Mouse (Mus musculus) CH12.LX (cell line): ENCODE measurements around the gene Mcrip1. TPM values are rescaled to one million over a fixed set of nuclear protein-coding genes. Genes with fewer than 3 reads are reported as not detected.

Experiments
- DNase-seq: peaks from one replicate; pipeline ENCODE4 v3.0.0-alpha.2; 2013; ENCODE audit errors: extremely low read depth
- H3K27ac ChIP-seq: 2 replicates; pipeline ENCODE4 v1.5.1; 2012; ENCODE audit warnings: low read depth, mild to moderate bottlenecking, control low read depth, moderate library complexity; ENCODE audit not compliant: insufficient read depth
- H3K27me3 ChIP-seq: replicated peaks from 2 replicates; pipeline ENCODE3; 2012; ENCODE audit warnings: inconsistent platforms
- H3K36me3 ChIP-seq, 2 experiments: replicated peaks in 1 of 2; 2 replicates each; pipeline versions ENCODE3 to v1.6.1; 2012; ENCODE audit warnings: inconsistent platforms in 1 of 2, low read length in 1 of 2, mild to moderate bottlenecking in 1 of 2, mixed read lengths in 1 of 2, moderate library complexity in 1 of 2; ENCODE audit not compliant: control insufficient read depth in 1 of 2, insufficient read depth in 1 of 2
- H3K4me1 ChIP-seq, 2 experiments: 2 replicates each; pipeline ENCODE4 v1.6.1; 2012; ENCODE audit warnings: inconsistent platforms in 1 of 2, moderate library complexity in 1 of 2; ENCODE audit not compliant: insufficient read depth in 2 of 2, control insufficient read depth in 1 of 2
- H3K4me2 ChIP-seq: 2 replicates; pipeline ENCODE4 v1.6.1; 2012; ENCODE audit warnings: low read depth, mild to moderate bottlenecking, control low read depth; ENCODE audit not compliant: poor library complexity, insufficient read depth, severe bottlenecking
- H3K4me3 ChIP-seq, 3 experiments: fragments of 150-350 bp in 1 of 3; sonication (generic) in 1 of 3; replicated peaks in 1 of 3; 2 replicates each; pipeline versions ENCODE3 to v1.5.1; 2011 to 2012; ENCODE audit warnings: low read depth in 2 of 3, low read length in 2 of 3, mild to moderate bottlenecking in 2 of 3, moderate library complexity in 2 of 3, control low read depth in 1 of 3, improper control_type of control experiment in 1 of 3, inconsistent platforms in 1 of 3, mixed read lengths in 1 of 3; ENCODE audit not compliant: poor library complexity in 1 of 3
- H3K79me2 ChIP-seq: replicated peaks from 2 replicates; pipeline ENCODE4 v1.6.1; 2012; ENCODE audit warnings: mild to moderate bottlenecking, moderate library complexity; ENCODE audit not compliant: control insufficient read depth, poor library complexity, insufficient read depth, severe bottlenecking; ENCODE audit errors: extremely low read depth
- H3K9ac ChIP-seq: 2 replicates; pipeline ENCODE4 v1.6.1; 2012; ENCODE audit warnings: low read depth, mild to moderate bottlenecking, control low read depth, moderate library complexity; ENCODE audit not compliant: insufficient read depth
- H3K9me3 ChIP-seq: replicated peaks from 2 replicates; pipeline ENCODE3; 2012; ENCODE audit warnings: low read length, inconsistent platforms, mixed read lengths
- BHLHE40 ChIP-seq: IDR thresholded peaks from 2 replicates; pipeline ENCODE4 v1.6.1; 2011; ENCODE audit warnings: mild to moderate bottlenecking, low read depth, low read length, improper control_type of control experiment
- CHD1 ChIP-seq: IDR thresholded peaks from 2 replicates; pipeline ENCODE4 v1.6.1; 2012; ENCODE audit warnings: low read depth, low read length, improper control_type of control experiment, inconsistent platforms
- CHD2 ChIP-seq: IDR thresholded peaks from 2 replicates; pipeline ENCODE4 v1.6.1; 2011; ENCODE audit warnings: low read length, improper control_type of control experiment
- CTCF ChIP-seq, 2 experiments: IDR thresholded peaks in 1 of 2; conservative IDR thresholded peaks in 1 of 2; 2 replicates each; pipeline ENCODE4 v1.5.1; 2011 to 2012; ENCODE audit warnings: low read depth in 2 of 2, low read length in 2 of 2, improper control_type of control experiment in 1 of 2, inconsistent platforms in 1 of 2, mild to moderate bottlenecking in 1 of 2, moderate library complexity in 1 of 2
- E2F4 ChIP-seq: IDR thresholded peaks from 2 replicates; pipeline ENCODE4 v1.6.1; 2011; ENCODE audit warnings: low read depth, low read length, improper control_type of control experiment; ENCODE audit not compliant: insufficient replicate concordance
- ELF1 ChIP-seq: IDR thresholded peaks from 2 replicates; pipeline ENCODE4 v1.6.1; 2014; ENCODE audit warnings: low read depth, mild to moderate bottlenecking, inconsistent platforms, low read length, improper control_type of control experiment
- ETS1 ChIP-seq: conservative IDR thresholded peaks from 2 replicates; pipeline ENCODE4 v1.6.1; 2012; ENCODE audit warnings: low read depth, mild to moderate bottlenecking, inconsistent platforms, low read length, improper control_type of control experiment, moderate library complexity
- GABPA ChIP-seq: IDR thresholded peaks from 2 replicates; pipeline ENCODE4 v1.6.1; 2012; ENCODE audit warnings: low read depth, low read length, improper control_type of control experiment, inconsistent platforms; ENCODE audit not compliant: insufficient replicate concordance
- HCFC1 ChIP-seq: IDR thresholded peaks from 2 replicates; pipeline ENCODE4 v1.6.1; 2012; ENCODE audit warnings: low read depth, mild to moderate bottlenecking, inconsistent platforms, low read length, improper control_type of control experiment
- IRF4 ChIP-seq: IDR thresholded peaks from 2 replicates; pipeline ENCODE4 v1.6.1; 2014; ENCODE audit warnings: low read depth, mild to moderate bottlenecking, inconsistent platforms, low read length, improper control_type of control experiment
- JUN ChIP-seq: IDR thresholded peaks from 2 replicates; pipeline ENCODE4 v1.6.1; 2011; ENCODE audit warnings: low read depth, mild to moderate bottlenecking, low read length, improper control_type of control experiment, moderate library complexity; ENCODE audit not compliant: insufficient read depth
- JUND ChIP-seq: conservative IDR thresholded peaks from 2 replicates; pipeline ENCODE4 v1.6.1; 2011; ENCODE audit warnings: low read depth, low read length, improper control_type of control experiment
- MAFK ChIP-seq: IDR thresholded peaks from 2 replicates; pipeline ENCODE4 v1.6.1; 2011; ENCODE audit warnings: low read length, improper control_type of control experiment; ENCODE audit not compliant: insufficient replicate concordance
- MAX ChIP-seq: IDR thresholded peaks from 2 replicates; pipeline ENCODE4 v1.6.1; 2011; ENCODE audit warnings: low read length, improper control_type of control experiment
- MAZ ChIP-seq: IDR thresholded peaks from 2 replicates; pipeline ENCODE4 v1.6.1; 2012; ENCODE audit warnings: low read depth, mild to moderate bottlenecking, inconsistent platforms, low read length, improper control_type of control experiment, moderate library complexity
- MEF2A ChIP-seq: IDR thresholded peaks from 2 replicates; pipeline ENCODE4 v1.6.1; 2014; ENCODE audit warnings: low read depth, mild to moderate bottlenecking, inconsistent platforms, low read length, improper control_type of control experiment, borderline replicate concordance
- MXI1 ChIP-seq: IDR thresholded peaks from 2 replicates; pipeline ENCODE4 v1.6.1; 2011; ENCODE audit warnings: mild to moderate bottlenecking, low read depth, low read length, improper control_type of control experiment
- MYC ChIP-seq: IDR thresholded peaks from 2 replicates; pipeline ENCODE4 v1.6.1; 2011; ENCODE audit warnings: low read depth, mild to moderate bottlenecking, improper control_type of control experiment, low read length
- POLR2A ChIP-seq: IDR thresholded peaks from 2 replicates; pipeline ENCODE4 v1.6.1; 2011; ENCODE audit warnings: low read depth, mild to moderate bottlenecking, improper control_type of control experiment, low read length
- POLR2AphosphoS2 ChIP-seq: IDR thresholded peaks from 2 replicates; pipeline ENCODE4 v1.6.1; 2011; ENCODE audit warnings: low read depth, low read length, improper control_type of control experiment
- SIN3A ChIP-seq: IDR thresholded peaks from 2 replicates; pipeline ENCODE4 v1.6.1; 2012; ENCODE audit warnings: low read length, improper control_type of control experiment, inconsistent platforms
- TBP ChIP-seq: conservative IDR thresholded peaks from 2 replicates; pipeline ENCODE4 v1.6.1; 2011; ENCODE audit warnings: low read depth, low read length, improper control_type of control experiment
- TCF12 ChIP-seq: IDR thresholded peaks from 2 replicates; pipeline ENCODE4 v1.6.1; 2014; ENCODE audit warnings: low read depth, mild to moderate bottlenecking, inconsistent platforms, low read length, improper control_type of control experiment
- UBTF ChIP-seq: IDR thresholded peaks from 2 replicates; pipeline ENCODE4 v1.6.1; 2012; ENCODE audit warnings: low read depth, mild to moderate bottlenecking, inconsistent platforms, low read length, improper control_type of control experiment, moderate library complexity
- USF1 ChIP-seq: IDR thresholded peaks from 2 replicates; pipeline ENCODE4 v1.6.1; 2014; ENCODE audit warnings: low read depth, mild to moderate bottlenecking, inconsistent platforms, low read length, improper control_type of control experiment
- USF2 ChIP-seq: conservative IDR thresholded peaks from 2 replicates; pipeline ENCODE4 v1.6.1; 2011; ENCODE audit warnings: low read depth, low read length, improper control_type of control experiment
- ZC3H11A ChIP-seq: IDR thresholded peaks from 2 replicates; pipeline ENCODE4 v1.6.1; 2012; ENCODE audit warnings: low read depth, mild to moderate bottlenecking, inconsistent platforms, low read length, improper control_type of control experiment
- ZKSCAN1 ChIP-seq: IDR thresholded peaks from 2 replicates; pipeline ENCODE4 v1.6.1; 2012; ENCODE audit warnings: low read depth, inconsistent platforms, low read length, improper control_type of control experiment, borderline replicate concordance
- ZMIZ1 ChIP-seq: IDR thresholded peaks from 2 replicates; pipeline ENCODE4 v1.6.1; 2012; ENCODE audit warnings: low read depth, mild to moderate bottlenecking, inconsistent platforms, low read length, improper control_type of control experiment
- ZNF384 ChIP-seq: IDR thresholded peaks from 2 replicates; pipeline ENCODE4 v1.6.1; 2012; ENCODE audit warnings: low read depth, low read length, improper control_type of control experiment, inconsistent platforms
- dilution Hi-C: fragments of 300-500 bp; cut with MboI; formaldehyde crosslinking; loops from 2 replicates; pipeline ENCODE4 v1.14.3; 2020; ENCODE audit warnings: low sequenced_read_pairs; ENCODE audit not compliant: extremely low pct_unique_long_range_greater_than_20kb, extremely low pct_ligation_motif_present
- in situ Hi-C: fragments of 300-500 bp; cut with MboI; formaldehyde crosslinking; loops from 3 replicates; pipeline ENCODE4 v1.14.3; 2019; ENCODE audit warnings: low sequenced_read_pairs, low pct_ligation_motif_present, low pct_unique_long_range_greater_than_20kb, mixed read lengths
- polyA plus RNA-seq: library from polyadenylated mRNA; unstranded; fragments of >175 nt; gene quantifications from 2 replicates; pipeline ENCODE4 v1.2.1, GENCODE M21; 2012; ENCODE audit warnings: low read depth; ENCODE audit not compliant: insufficient read length
- total RNA-seq, 2 experiments: library from RNA; depleted of rRNA; stranded (reverse); fragments of 300-350 nt in 1 of 2; fragments of >200 nt in 1 of 2; gene quantifications; 2 replicates each; pipeline ENCODE4 v1.2.3; 2012 to 2014

Mcrip1 gene
- total and polyA plus RNA-seq, 3 experiments: 39.6 to 66.5 (median 46.2) TPM

DNA sequence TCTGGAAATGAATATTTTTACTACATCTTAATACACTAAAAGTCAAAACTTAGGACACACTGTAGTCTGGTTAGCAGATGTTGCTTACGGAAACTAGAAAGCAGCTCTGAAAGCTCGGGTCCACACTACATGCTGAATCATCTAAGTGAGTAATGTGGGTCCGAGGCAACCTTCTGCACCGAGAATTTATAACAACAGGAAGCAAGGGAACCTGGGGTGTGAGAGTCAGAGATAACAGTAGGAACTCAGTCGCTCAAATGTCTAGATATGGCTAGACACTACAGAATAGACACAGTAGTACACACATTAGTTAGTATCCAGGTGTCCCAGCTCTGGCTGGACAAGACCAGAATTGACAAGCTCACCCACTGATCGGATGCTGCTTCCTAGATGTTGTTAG lies 39.0 kb upstream of the Mcrip1 start:
- no peak overlapping the region for H3K27ac ChIP-seq
- in situ Hi-C loops: no loop called here

GRCm38 (mm10) chr11:120583937-120584336 lies 34.4 kb upstream of the Mcrip1 start:
- peaks cover 24% of the 10 kb centered on the region for H3K79me2 ChIP-seq
- peaks cover 4% of the 10 kb centered on the region for H3K9me3 ChIP-seq
- no peak overlapping the region for H3K27ac ChIP-seq
- peaks cover 5 to 25% of the 10 kb centered on the region in 2 experiments for H3K4me1 ChIP-seq
- H3K9ac ChIP-seq: no peak overlapping the region
- in situ Hi-C loops: no loop called here
- TF ChIP-seq MAX (no peak), HCFC1 (no peak), SIN3A (no peak), BHLHE40 (no peak), POLR2AphosphoS2 (no peak), ZNF384 (no peak), ETS1 (no peak), MAFK (no peak), ELF1 (no peak), E2F4 (no peak), TBP (no peak), MEF2A (no peak), JUND (no peak), MYC (no peak), IRF4 (no peak), MXI1 (no peak), CHD2 (no peak), USF1 (no peak)
- TF ChIP-seq, all 38 proteins: peak for 0
- no peak for DNase-seq
- no peak overlapping the region for H3K4me2 ChIP-seq
- H3K4me3 ChIP-seq: no peak overlapping the region
- peaks cover 47 to 63% of the 10 kb centered on the region in 2 experiments for H3K36me3 ChIP-seq
- dilution Hi-C loops: no loop called here
- no peaks in the 10 kb centered on the region for H3K27me3 ChIP-seq

More for the DNA sequence above, 39.0 kb upstream of the Mcrip1 start:
- peaks cover 4% of the 10 kb centered on the region for H3K9me3 ChIP-seq
- peaks cover 67 to 91% of the 10 kb centered on the region in 2 experiments for H3K36me3 ChIP-seq
- dilution Hi-C loops: no loop called here
- no peak overlapping the region for H3K4me3 ChIP-seq
- H3K9ac ChIP-seq: no peak overlapping the region
- peaks cover 0 to 2% of the 10 kb centered on the region in 2 experiments; a peak in 1 of 4 replicates for H3K4me1 ChIP-seq
- no peak for TF ChIP-seq ZMIZ1
- no peak for TF ChIP-seq GABPA
- no peak for TF ChIP-seq HCFC1
- TF ChIP-seq POLR2A: no peak
- no peak for TF ChIP-seq MAZ
- TF ChIP-seq ZC3H11A: no peak
- TF ChIP-seq CHD1: no peak
- no peak for TF ChIP-seq USF1
- TF ChIP-seq UBTF: no peak
- TF ChIP-seq JUN: no peak
- no peak for TF ChIP-seq ZKSCAN1
- no peak for TF ChIP-seq CHD2
- TF ChIP-seq ETS1: no peak
- TF ChIP-seq JUND: no peak
- TF ChIP-seq ELF1: no peak
- TF ChIP-seq MEF2A: no peak
- no peak for TF ChIP-seq CTCF (conservative IDR thresholded peaks at IDR 0.05 in 1 of 2, IDR thresholded peaks at IDR 0.05 in 1 of 2; ENCODE audit: low read depth in 2 of 2, low read length in 2 of 2)
- no peak for TF ChIP-seq BHLHE40
- TF ChIP-seq USF2: no peak
- no peak for TF ChIP-seq TCF12
- peaks cover 15% of the 10 kb centered on the region for H3K79me2 ChIP-seq
- no peak overlapping the region for H3K4me2 ChIP-seq
- no peak for DNase-seq
- H3K27me3 ChIP-seq: no peaks in the 10 kb centered on the region
